Mouse (Mus musculus) G1E (cell line): ENCODE data around the gene Kcmf1.

ENCODE experiments used
- CTCF ChIP-seq: IDR thresholded peaks from 2 replicates; pipeline ENCODE4 v1.5.1; 2012; ENCODE audit warnings: low read depth, low read length, inconsistent platforms, mixed read lengths
- GATA2 ChIP-seq: IDR thresholded peaks from 2 replicates; pipeline ENCODE4 v1.6.1; 2012; ENCODE audit warnings: low read depth, low read length, inconsistent platforms, borderline replicate concordance

- no peak for TF ChIP-seq CTCF
- TF ChIP-seq GATA2 = no peak
Observed at GRCm38 (mm10) chr6:72888655-72889054, 11.1 kb downstream of the Kcmf1 start.
